Mouse (Mus musculus): ENCODE measurements around the gene Gm20937. TPM values are rescaled to one million over a fixed set of nuclear protein-coding genes. Genes with fewer than 3 reads are reported as not detected.
"Not testable (repeated sequence)": the region's sequence is repeated elsewhere in the genome, so short reads cannot be mapped to it uniquely, and the experiment has no call there.

The Gm20937 gene
- polyA plus RNA-seq (2016; fragmentation: Nextera tagmentation; extraction: Ambion mirVana): not detected in 2 replicates

GRCm38 (mm10) chrY:68294798-68295197 is at the start of gene Gm20937:
Gene Gm20937 (minus strand): TSS chrY:68294898.
- H3K27ac ChIP-seq; H3K4me2 ChIP-seq; H3K9ac ChIP-seq; H3K4me1 ChIP-seq; H3K9me3 ChIP-seq; H3K4me3 ChIP-seq (replicated peaks); ATAC-seq (ENCODE audit: low FRiP score); H3K36me3 ChIP-seq (replicated peaks); H3K27me3 ChIP-seq: not testable (repeated sequence)
- no CpG with 5 or more reads among the region's 6 CpGs for WGBS

Other genes with a start within 250 kb of the Gm20937 start
- gene Gm20816, start 243.1 kb upstream of the Gm20937 start, polyA plus RNA-seq (2016; fragmentation: Nextera tagmentation; extraction: Ambion mirVana): not detected in 2 replicates

Measured in forebrain, embryonic 12.5 days (tissue).